Mouse (Mus musculus) adrenal gland, postnatal 36 days (tissue): ENCODE results near the gene Bicd1. TPM values are rescaled to one million over a fixed set of nuclear protein-coding genes. Genes with fewer than 3 reads are reported as not detected.

Experiments used
- DNase-seq, 2 experiments: peaks; one replicate each; pipeline ENCODE4 v3.0.0; 2021; ENCODE audit warnings: mixed read lengths in 1 of 2
- microRNA-seq: library from miRNA; unstranded; fragments of <30 nt; microRNA quantifications from one replicate; pipeline ENCODE4 v1.2.0, GENCODE M21; 2021
- total RNA-seq, 2 experiments: library from RNA; stranded (reverse); gene quantifications; 2 replicates each; pipeline ENCODE4 v1.2.3; 2021

The Bicd1 gene
- total RNA-seq, 2 experiments from 2014 or later, result 5.3 to 8.5 TPM

- no peak for DNase-seq
Measured at GRCm38 (mm10) chr6:149567219-149567618, 158.5 kb downstream of the Bicd1 start.

- DNase-seq, result no peak
Measured at GRCm38 (mm10) chr6:149574288-149574687, 165.6 kb downstream of the Bicd1 start.

- DNase-seq, result no peak
Measured at GRCm38 (mm10) chr6:149580053-149580452, 171.4 kb downstream of the Bicd1 start.

GRCm38 (mm10) chr6:149585708-149586504 lies 177.2 kb downstream of the Bicd1 start:
- no peak for DNase-seq

Small RNAs within 50 kb of the gene (microRNA-seq; reads per million reads assigned to microRNA genes)
- not detected for gene Gm24307

Other genes with a start within 250 kb of the Bicd1 start
- 10 to 100 TPM; 28.4 to 32.1 TPM for gene Amn1, start 220.2 kb upstream of the Bicd1 start, total RNA-seq
- 10 to 100 TPM; 33.2 to 34.1 TPM for gene Resf1, start 99.5 kb upstream of the Bicd1 start, total RNA-seq